Mouse (Mus musculus) thymus, adult 2 months (tissue): Measurements from ENCODE around the gene Aldh4a1.

Experiments used
- CTCF ChIP-seq: fragments of 200-500 bp; IDR thresholded peaks from 2 replicates; pipeline ENCODE4 v1.5.1; 2012; ENCODE audit warnings: mild to moderate bottlenecking, control low read depth, low read length, moderate library complexity, borderline replicate concordance; ENCODE audit not compliant: control insufficient read depth, poor library complexity, insufficient read depth; ENCODE audit errors: extremely low read depth
- POLR2A ChIP-seq: fragments of 200-500 bp; IDR thresholded peaks from 2 replicates; pipeline ENCODE4 v1.6.1; 2012; ENCODE audit warnings: mild to moderate bottlenecking, low read length, control low read depth, moderate library complexity; ENCODE audit not compliant: control insufficient read depth, poor library complexity, insufficient read depth; ENCODE audit errors: extremely low read depth

- no peak for TF ChIP-seq CTCF
- no peak for TF ChIP-seq POLR2A
These were observed 38.0 kb upstream of the Aldh4a1 start for GRCm38 (mm10) chr4:139584704-139585103.
